Mouse (Mus musculus) CD4-positive helper T cell, adult 2 months (primary cell): ENCODE measurements around the gene Hpse2.

ENCODE experiments used
- DNase-seq: peaks from one replicate; pipeline ENCODE4 v3.0.0-alpha.2; 2012; ENCODE audit warnings: low read depth, missing footprints, low spot score

The Hpse2 gene

DNA sequence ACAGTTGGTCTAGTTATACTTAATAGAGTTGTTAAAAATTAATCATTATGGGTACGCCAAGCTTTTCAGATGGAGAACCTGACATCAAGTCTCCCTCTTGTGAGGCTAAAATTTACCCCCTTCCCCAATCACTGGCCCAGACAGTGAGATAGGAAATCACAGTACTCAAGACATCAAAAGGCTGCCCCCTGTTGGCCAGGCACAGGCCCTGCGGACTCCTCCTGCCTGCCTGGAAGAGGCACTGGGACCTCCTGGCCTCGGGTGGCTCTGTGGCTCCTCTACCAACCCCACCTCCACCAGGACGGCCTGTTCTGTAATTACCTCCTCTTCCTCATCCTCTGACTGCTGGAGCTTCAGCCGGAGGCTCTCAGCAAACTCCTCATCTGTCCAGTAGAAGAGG is 610.4 kb downstream of the Hpse2 start:
- DNase-seq: peak; percentile 36

DNA sequence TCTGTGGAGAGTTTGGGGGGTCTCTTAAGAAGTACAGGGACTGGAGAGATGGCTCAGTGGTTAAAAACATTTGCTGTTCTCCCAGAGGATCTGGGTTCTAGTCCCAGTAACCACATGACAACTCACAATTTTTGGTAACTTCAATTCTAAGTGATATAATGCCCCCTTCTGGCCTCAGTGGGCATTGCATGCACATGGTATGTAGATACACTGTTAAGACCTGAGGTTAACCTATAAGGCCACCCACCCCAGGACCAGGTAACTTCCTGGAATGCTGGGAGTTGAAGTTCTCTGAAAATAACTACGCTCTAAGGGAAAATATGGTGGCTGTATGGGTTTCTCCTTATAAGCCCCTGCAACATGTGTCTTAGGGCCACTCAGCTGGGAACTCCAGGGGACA is 611.3 kb downstream of the Hpse2 start:
- peak; percentile 48 for DNase-seq

DNA sequence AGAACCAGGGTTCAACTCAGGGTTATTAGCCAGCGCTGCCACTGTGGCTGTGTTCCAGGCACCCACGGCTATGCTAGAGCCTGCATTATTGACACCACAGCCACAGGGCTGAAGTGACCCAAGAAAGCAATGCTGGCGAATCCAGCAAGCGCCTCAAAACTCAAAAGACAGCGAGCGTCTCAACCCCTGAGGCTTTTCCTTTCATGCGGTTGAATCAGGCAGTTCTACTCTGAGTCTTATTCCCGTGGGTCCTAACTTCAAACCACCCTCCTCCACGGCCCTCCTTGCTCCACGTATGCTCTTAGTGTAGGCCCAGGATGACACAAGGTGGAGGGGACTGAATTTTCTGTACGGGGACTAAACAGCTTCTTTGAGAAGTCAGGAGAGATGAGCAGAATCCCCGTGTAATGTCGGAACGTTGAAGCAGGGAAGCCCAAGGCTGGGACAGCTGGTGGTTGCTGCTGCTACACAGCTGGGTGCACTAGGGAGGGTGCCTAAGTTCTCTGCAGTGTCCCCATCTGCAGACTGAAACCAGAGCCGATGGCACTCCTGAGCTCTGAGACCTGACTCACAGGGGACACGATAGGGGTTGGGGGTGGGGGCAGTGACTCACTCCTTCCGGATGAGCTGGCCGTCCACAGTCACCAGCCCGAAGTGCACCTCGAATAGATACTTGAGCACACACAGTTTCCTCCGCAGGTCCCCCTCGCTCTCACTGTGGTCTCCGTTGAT is 617.8 kb downstream of the Hpse2 start:
- no peak for DNase-seq

DNA sequence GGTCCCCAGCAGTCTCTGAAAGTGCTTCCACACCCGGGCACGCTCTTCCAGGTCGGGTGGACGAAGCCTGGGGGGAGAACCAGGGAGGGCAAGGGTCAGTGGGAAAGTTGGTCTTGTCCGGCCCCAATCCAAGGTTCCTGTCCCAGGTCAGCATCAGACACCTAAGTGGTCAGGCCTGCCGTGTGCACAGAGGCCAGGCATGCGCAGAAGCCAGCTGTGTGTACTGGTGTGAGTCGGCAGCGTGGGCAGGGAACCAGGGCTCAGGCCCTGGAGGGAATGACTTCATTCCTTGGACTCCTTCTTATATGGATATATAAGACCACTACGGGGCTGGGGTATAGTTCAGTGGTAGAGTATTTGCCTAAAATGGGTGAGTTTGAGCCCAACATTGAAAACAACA is 618.5 kb downstream of the Hpse2 start:
- DNase-seq: no peak

DNA sequence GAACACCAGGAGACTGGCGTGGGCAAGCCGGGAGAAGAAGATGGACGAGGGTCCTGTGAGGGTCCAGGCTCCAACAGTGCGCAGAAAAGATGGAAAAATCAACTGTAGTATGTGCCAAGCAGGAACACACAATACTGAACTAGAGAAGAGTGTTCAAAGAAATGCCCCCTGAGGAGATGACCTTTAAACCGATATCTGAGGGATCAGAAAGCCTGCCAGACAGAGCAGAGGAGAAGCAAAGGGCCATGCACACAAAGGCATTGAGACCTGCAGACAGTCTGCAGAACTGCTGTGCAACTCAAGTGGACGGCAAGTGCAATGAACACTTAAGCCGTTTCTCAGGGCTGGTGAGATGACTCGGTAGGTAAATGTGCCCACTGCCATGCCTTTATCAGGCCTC is 620.8 kb downstream of the Hpse2 start:
- no peak for DNase-seq

- DNase-seq: no peak
These were observed 623.8 kb downstream of the Hpse2 start for GRCm38 (mm10) chr19:42764398-42764797.

DNA sequence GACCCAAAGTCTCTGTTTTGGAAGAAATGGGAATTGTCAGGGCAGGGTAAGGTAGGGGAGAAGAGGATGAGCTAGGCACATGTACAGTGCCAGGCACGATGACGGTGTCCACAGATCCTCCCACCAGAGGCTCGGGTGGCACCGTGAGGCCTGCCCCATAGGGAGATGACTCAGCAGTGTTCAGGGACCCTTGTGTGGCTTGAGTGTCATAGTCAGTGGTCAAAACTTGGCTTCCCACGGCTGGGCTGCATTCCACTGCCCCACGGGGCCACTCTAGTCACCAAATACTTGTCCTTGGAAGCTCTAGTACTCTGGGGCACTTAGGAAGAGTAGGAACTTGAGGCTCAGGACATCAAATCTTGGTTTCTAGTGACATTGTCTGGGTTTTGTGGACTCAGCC is 631.5 kb downstream of the Hpse2 start:
- no peak for DNase-seq

DNA sequence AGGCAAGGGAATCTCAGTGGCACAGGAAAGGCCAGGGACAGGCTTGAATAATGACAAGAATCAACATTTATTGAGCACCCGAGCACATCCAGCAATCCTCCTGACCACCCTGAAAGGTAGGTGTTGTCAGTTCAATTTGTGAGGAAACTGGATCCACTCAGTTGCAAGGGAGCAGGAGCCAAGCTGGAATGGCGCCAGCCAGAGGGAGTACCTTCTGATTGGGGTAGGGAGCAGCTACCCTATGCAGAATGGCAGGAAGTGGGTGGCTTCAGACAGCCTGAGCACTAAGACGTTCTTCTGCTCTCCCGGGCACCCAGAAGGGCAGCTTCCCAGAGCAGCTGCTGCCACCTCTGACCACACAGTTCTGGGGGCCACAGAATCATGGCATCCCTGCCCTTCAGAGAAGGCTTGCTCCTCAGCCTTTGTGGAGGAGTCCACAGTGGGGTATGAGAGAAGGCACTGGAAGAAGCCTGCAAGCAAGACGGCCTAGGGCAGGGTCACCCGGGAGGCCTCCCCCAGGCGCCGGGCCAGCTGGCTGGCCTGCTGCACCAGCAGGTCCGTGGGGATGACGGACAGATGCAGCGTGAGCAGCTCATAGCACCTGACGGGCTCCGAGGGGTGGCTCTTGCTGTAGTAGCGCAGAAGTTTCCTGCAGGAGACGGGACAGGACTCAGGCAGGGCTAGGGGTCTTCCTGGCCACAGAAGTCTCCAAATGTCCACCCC is 632.8 kb downstream of the Hpse2 start:
- DNase-seq: no peak

GRCm38 (mm10) chr19:42753141-42753917 is 634.8 kb downstream of the Hpse2 start:
- no peak for DNase-seq

- DNase-seq: no peak
These were observed 635.7 kb downstream of the Hpse2 start, which contains the start of gene Pyroxd2 for GRCm38 (mm10) chr19:42752363-42752931. TSS of gene Pyroxd2 (minus strand) at chr19:42752775.

DNA sequence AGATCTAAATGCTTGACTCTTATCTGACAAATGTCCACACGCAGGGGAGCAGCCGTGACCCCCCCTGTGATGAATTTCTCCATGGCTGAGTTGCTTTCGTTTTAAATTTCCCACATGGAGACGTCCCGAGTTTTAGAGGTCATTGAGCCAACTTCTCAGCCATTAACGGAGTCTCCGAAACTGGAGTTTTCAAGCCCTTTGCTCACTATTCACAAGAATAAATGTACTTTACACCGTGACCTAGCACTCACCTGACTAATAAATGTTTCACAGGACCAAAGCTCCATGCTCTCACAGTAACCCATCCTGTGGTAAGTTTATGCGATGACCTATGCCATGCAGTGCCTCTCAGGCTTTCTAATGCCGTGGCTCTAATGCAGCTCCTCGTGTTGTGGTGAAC is 638.0 kb downstream of the Hpse2 start:
- no peak for DNase-seq

DNA sequence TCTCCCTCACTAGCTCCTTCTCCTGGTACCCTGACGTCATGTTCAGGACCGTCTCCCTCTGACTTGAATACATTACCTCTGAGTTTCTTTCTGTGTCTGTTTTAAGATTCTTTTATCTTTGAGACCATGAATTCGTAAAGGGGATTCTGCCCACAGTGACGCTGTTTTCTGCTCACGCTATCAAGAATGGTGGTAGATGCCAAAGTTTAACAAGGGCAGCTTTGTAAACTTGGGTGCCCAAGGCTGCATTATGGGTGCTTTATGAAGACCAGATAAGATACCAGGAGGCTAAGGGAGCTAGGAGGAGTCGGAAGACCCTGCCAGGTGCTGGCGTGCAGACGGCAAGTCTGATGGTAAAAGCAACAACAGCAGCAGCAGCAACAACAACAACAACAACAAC is 641.5 kb downstream of the Hpse2 start:
- no peak for DNase-seq

- no peak for DNase-seq
These were observed 642.3 kb downstream of the Hpse2 start for GRCm38 (mm10) chr19:42745869-42746224.

DNA sequence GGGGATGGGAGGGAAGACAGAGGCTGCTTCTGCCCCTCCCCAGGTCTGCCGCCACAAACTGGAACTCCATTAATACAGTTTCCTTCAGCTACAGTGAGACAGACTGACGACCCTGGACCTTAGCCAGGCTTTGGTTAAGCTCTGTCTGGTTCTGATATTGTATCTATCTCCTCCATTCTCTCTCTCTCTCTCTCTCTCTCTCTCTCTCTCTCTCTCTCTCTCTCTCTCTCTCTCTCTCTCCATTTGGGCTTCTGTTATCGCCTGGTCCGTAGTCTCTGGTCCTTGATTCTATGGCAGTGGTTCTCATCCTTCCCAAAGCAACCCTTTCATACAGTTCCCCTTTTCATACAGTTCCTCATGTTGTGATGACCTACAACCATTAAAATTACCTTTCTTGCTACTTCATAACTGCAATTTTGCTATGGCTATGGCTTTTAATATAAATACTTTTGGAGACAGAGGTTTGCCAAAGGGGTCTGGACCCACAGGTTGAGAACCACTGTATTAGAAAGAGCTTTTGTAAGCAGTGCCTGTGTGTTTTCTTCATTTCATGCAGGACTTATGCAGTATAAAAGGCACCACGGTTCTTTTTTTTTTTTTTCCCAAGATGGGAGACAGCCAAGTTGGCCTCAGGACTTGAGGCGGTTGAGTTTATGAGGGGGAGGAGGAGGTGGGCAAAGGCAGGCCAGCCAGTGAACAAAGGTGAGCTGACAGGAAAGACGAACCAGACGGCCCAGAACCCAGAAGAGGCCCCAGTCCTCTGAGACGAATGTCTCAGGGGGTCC is 642.9 kb downstream of the Hpse2 start:
- no peak for DNase-seq

DNA sequence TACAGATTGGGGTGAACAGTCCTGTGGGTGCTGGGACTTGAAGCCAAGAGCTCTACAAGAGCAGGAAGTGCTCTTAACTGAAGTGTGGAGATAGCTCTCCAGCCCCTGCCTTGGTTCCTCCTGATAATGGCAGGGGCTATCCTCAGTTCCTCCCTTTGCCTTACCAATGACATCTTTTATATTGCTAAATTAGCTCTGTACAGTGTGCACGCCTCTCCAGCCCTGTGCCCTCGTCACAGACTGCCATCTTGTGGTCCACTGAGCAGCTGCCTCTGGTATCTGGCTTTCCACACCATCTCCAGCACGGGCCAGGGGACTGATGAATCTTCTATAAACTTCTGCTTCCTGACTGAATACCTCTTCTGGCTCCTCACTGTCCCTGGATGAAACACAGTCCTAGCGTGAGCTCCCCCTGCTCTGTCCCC is 644.0 kb downstream of the Hpse2 start:
- no peak for DNase-seq

DNA sequence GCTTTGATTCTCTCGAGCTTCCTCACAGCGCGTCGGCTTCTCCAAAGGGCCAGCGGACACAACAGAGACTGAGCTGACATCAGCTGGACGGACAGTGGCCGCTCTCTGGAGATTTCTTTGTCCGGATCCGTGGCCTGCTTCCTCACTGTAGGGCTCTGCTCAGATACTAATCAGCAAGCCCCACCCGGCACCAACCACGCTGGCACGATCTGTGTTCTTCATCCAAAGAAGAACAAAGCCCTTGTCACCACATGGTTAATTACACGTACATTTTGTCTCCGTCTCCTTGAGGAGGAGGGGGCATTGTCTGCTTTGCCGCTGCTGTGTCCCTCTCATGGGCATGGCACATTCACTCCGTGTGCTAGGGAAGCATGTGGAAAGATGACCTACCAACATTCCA is 644.9 kb downstream of the Hpse2 start:
- no peak for DNase-seq

GRCm38 (mm10) chr19:42741884-42742283 is 646.3 kb downstream of the Hpse2 start:
- no peak for DNase-seq

DNA sequence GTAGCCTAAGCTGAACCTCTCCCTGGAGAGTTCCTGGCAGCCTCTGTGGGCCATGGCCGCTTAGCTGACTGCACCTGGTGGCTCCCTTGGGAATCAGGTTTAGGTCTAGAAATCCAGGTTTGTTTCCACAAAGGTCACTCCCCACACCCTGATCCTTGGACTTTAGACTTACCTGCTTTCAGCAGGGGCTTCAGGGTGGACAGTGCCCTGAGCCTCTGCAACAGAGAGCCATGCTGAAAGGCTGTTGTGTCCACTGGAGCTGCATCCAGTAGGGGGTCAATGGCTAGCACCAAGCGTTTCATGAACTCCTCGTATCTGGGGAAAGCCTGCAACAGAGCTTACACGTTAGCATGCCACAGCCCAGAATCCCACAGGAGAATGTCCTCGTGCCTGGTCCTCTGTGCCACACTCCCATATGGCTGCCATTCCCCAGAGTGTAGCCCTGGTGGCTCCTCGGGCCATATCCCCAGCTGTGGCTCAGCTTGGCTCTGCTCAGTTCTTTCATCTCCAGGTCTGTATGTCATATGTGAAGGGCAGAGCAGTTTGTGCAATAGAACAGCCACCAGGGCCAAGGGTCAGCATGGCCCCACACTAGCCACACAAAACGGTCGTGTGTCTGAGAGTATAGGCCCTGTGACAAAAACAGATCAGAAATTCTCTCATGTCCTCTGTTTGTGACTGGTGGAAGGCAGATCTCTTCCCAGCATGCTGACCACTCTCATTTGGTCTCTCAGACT is 647.8 kb downstream of the Hpse2 start:
- no peak for DNase-seq

GRCm38 (mm10) chr19:42739734-42740133 is 648.4 kb downstream of the Hpse2 start:
- no peak for DNase-seq

- peak; percentile 21 for DNase-seq
These were observed 650.4 kb downstream of the Hpse2 start for GRCm38 (mm10) chr19:42737753-42738152.
